Mouse (Mus musculus): Measurements from ENCODE around the gene Mob3b. TPM values are rescaled to one million over a fixed set of nuclear protein-coding genes. Genes with fewer than 3 reads are reported as not detected.

Gene Mob3b
- polyA plus RNA-seq, 1 experiment from 2014 or later: 11.3 TPM

- Histone ChIP-seq H3K4me2 (replicated peaks) (no peak overlapping the region), H3K4me1 (peaks cover 42% of the 10 kb centered on the region), H3K27me3 (no peaks in the 10 kb centered on the region), H3K4me3 (no peak overlapping the region), H3K9me3 (replicated peaks) (no peaks in the 10 kb centered on the region), H3K36me3 (no peaks in the 10 kb centered on the region), H3K27ac (no peak overlapping the region), H3K9ac (no peak overlapping the region)
- WGBS: 80% methylated on average over 11 of the region's 11 CpGs
- no peak for ATAC-seq (ENCODE audit: low FRiP score)
Measured at GRCm38 (mm10) chr4:35124027-35124426, 33.3 kb downstream of the Mob3b start.

DNA sequence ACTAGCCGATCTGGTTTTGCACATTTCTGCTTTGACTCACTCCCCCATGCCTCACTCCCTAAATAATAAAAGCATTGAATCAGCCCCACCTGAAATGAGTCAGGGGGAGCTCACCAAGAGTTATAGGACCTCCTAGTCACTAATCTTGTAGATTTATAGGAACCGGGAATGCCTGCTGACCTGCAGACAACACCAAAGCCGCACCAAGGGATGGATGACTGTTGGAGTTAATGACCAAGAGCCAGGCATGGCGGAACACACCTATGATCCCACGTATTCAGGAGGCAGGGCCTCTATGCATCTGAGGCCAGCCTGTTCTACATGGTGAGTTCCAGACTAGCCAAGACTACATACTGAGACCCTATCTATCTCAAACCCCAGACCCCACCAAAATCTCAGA, 34.2 kb downstream of the Mob3b start:
- Histone ChIP-seq H3K36me3 (no peaks in the 10 kb centered on the region), H3K4me3 (no peak overlapping the region), H3K9me3 (replicated peaks) (no peaks in the 10 kb centered on the region), H3K9ac (no peak overlapping the region), H3K4me2 (replicated peaks) (no peak overlapping the region), H3K27me3 (no peaks in the 10 kb centered on the region), H3K4me1 (peaks cover 42% of the 10 kb centered on the region), H3K27ac (no peak overlapping the region)
- 77% methylated on average over 5 of the region's 5 CpGs for WGBS
- ATAC-seq (ENCODE audit: low FRiP score): no peak

- WGBS: 35% methylated on average over 12 of the region's 12 CpGs
- ATAC-seq (ENCODE audit: low FRiP score): no peak
- H3K27me3 ChIP-seq: no peaks in the 10 kb centered on the region
- peaks cover 35% of the 10 kb centered on the region for H3K4me1 ChIP-seq
- no peak overlapping the region for H3K4me3 ChIP-seq
- H3K9me3 ChIP-seq (replicated peaks): no peaks in the 10 kb centered on the region
- H3K36me3 ChIP-seq: no peaks in the 10 kb centered on the region
- 0 out of 2 replicates have a peak overlapping the region, but pooled peaks have one; percentile 8 for H3K4me2 ChIP-seq (replicated peaks)
- H3K9ac ChIP-seq: no peak overlapping the region
- no peak overlapping the region for H3K27ac ChIP-seq
Measured at GRCm38 (mm10) chr4:35121060-35121459, 36.2 kb downstream of the Mob3b start.

DNA sequence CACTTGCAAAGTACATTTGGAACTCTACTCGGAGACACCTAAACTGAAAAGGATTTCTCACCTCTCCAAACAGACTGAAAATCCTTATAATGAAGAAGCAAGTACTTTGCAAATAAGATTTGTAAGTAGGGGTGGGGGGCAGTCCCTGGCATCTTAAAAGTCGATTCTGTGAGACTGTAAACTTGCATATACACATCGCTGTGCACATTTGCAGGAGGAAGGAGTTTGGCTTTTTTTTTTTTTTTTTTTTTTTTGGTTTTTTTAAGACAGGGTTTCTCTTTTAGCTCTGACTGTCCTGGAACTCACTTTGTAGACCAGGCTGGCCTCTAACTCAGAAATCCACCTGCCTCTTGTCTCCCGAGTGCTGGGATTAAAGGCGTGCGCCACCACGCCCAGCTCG, 36.7 kb downstream of the Mob3b start:
- Histone ChIP-seq H3K4me1 (peaks cover 31% of the 10 kb centered on the region), H3K9ac (no peak overlapping the region), H3K27ac (no peak overlapping the region), H3K4me3 (no peak overlapping the region), H3K4me2 (replicated peaks) (no peak overlapping the region), H3K9me3 (replicated peaks) (no peaks in the 10 kb centered on the region), H3K27me3 (no peaks in the 10 kb centered on the region), H3K36me3 (no peaks in the 10 kb centered on the region)
- no peak for ATAC-seq (ENCODE audit: low FRiP score)
- 87% methylated on average over 8 of the region's 8 CpGs for WGBS

GRCm38 (mm10) chr4:35120159-35120558, 37.1 kb downstream of the Mob3b start:
- H3K27ac ChIP-seq: no peak overlapping the region
- ATAC-seq (ENCODE audit: low FRiP score): no peak
- WGBS: 72% methylated on average over 3 of the region's 4 CpGs
- H3K4me1 ChIP-seq: peaks cover 27% of the 10 kb centered on the region
- no peaks in the 10 kb centered on the region for H3K27me3 ChIP-seq
- H3K4me2 ChIP-seq (replicated peaks): no peak overlapping the region
- no peaks in the 10 kb centered on the region for H3K9me3 ChIP-seq (replicated peaks)
- H3K4me3 ChIP-seq: no peak overlapping the region
- H3K9ac ChIP-seq: no peak overlapping the region
- H3K36me3 ChIP-seq: no peaks in the 10 kb centered on the region

- H3K9ac ChIP-seq: no peak overlapping the region
- H3K9me3 ChIP-seq (replicated peaks): no peaks in the 10 kb centered on the region
- ATAC-seq (ENCODE audit: low FRiP score): no peak
- peaks cover 17% of the 10 kb centered on the region for H3K4me1 ChIP-seq
- H3K27me3 ChIP-seq: no peaks in the 10 kb centered on the region
- H3K27ac ChIP-seq: no peak overlapping the region
- H3K4me2 ChIP-seq (replicated peaks): no peak overlapping the region
- H3K4me3 ChIP-seq: no peak overlapping the region
- no peaks in the 10 kb centered on the region for H3K36me3 ChIP-seq
- 85% methylated on average over 2 of the region's 2 CpGs for WGBS
Measured at GRCm38 (mm10) chr4:35118851-35119250, 38.4 kb downstream of the Mob3b start.

GRCm38 (mm10) chr4:35117144-35117543, 40.1 kb downstream of the Mob3b start:
- Histone ChIP-seq H3K36me3 (no peaks in the 10 kb centered on the region), H3K4me2 (replicated peaks) (no peak overlapping the region), H3K27me3 (no peaks in the 10 kb centered on the region), H3K4me3 (no peak overlapping the region), H3K9ac (no peak overlapping the region), H3K27ac (no peak overlapping the region), H3K4me1 (peaks cover 8% of the 10 kb centered on the region), H3K9me3 (replicated peaks) (no peaks in the 10 kb centered on the region)
- WGBS: 92% methylated on average over 3 of the region's 3 CpGs
- ATAC-seq (ENCODE audit: low FRiP score): no peak

DNA sequence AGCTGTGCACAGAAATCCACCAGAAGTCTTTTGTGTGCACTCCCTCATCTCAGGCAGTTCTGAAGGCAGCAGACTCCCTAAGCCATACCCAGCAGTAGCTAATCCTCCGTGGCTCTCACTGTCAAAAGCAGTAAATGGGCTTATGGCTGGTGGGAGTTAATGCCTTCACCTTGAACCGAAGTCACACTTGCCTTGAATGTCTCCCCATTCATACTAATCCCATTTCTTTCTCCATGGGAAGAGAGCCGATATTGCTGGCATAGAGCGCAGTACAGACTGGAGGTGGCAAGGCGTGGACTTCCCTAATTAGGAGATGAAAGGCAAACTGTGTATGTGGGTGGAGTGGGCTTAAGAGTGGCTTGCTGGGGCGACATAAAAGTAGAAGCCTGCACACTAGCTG, 41.4 kb downstream of the Mob3b start:
- Histone ChIP-seq H3K36me3 (no peaks in the 10 kb centered on the region), H3K4me2 (replicated peaks) (no peak overlapping the region), H3K4me3 (no peak overlapping the region), H3K27ac (no peak overlapping the region), H3K9ac (no peak overlapping the region), H3K4me1 (peaks cover under 1% of the 10 kb centered on the region), H3K9me3 (replicated peaks) (no peaks in the 10 kb centered on the region), H3K27me3 (no peaks in the 10 kb centered on the region)
- 78% methylated on average over 6 of the region's 6 CpGs for WGBS
- ATAC-seq (ENCODE audit: low FRiP score): no peak

- Histone ChIP-seq H3K4me2 (replicated peaks) (no peak overlapping the region), H3K9me3 (replicated peaks) (no peaks in the 10 kb centered on the region), H3K36me3 (no peaks in the 10 kb centered on the region), H3K27me3 (no peaks in the 10 kb centered on the region), H3K4me1 (no peaks in the 10 kb centered on the region), H3K9ac (no peak overlapping the region), H3K4me3 (no peak overlapping the region), H3K27ac (no peak overlapping the region)
- 71% methylated on average over 2 of the region's 2 CpGs for WGBS
- no peak for ATAC-seq (ENCODE audit: low FRiP score)
Measured at GRCm38 (mm10) chr4:35114950-35115349, 42.3 kb downstream of the Mob3b start.

GRCm38 (mm10) chr4:35113516-35114248, 43.6 kb downstream of the Mob3b start:
- Histone ChIP-seq H3K36me3 (no peaks in the 10 kb centered on the region), H3K27me3 (no peaks in the 10 kb centered on the region), H3K4me2 (replicated peaks) (no peak overlapping the region), H3K4me3 (no peak overlapping the region), H3K27ac (no peak overlapping the region), H3K9ac (no peak overlapping the region), H3K4me1 (no peaks in the 10 kb centered on the region), H3K9me3 (replicated peaks) (no peaks in the 10 kb centered on the region)
- WGBS: 83% methylated on average over 13 of the region's 13 CpGs
- ATAC-seq (ENCODE audit: low FRiP score): no peak

- H3K27ac ChIP-seq: no peak overlapping the region
- no peaks in the 10 kb centered on the region for H3K4me1 ChIP-seq
- no peaks in the 10 kb centered on the region for H3K36me3 ChIP-seq
- H3K4me2 ChIP-seq (replicated peaks): no peak overlapping the region
- H3K9ac ChIP-seq: no peak overlapping the region
- H3K9me3 ChIP-seq (replicated peaks): no peaks in the 10 kb centered on the region
- H3K4me3 ChIP-seq: no peak overlapping the region
- H3K27me3 ChIP-seq: no peaks in the 10 kb centered on the region
- WGBS: 96% methylated on average over 4 of the region's 4 CpGs
- ATAC-seq (ENCODE audit: low FRiP score): 0 out of 2 replicates have a peak, but pooled peaks have one; percentile 16
Measured at GRCm38 (mm10) chr4:35112452-35112851, 44.8 kb downstream of the Mob3b start.

DNA sequence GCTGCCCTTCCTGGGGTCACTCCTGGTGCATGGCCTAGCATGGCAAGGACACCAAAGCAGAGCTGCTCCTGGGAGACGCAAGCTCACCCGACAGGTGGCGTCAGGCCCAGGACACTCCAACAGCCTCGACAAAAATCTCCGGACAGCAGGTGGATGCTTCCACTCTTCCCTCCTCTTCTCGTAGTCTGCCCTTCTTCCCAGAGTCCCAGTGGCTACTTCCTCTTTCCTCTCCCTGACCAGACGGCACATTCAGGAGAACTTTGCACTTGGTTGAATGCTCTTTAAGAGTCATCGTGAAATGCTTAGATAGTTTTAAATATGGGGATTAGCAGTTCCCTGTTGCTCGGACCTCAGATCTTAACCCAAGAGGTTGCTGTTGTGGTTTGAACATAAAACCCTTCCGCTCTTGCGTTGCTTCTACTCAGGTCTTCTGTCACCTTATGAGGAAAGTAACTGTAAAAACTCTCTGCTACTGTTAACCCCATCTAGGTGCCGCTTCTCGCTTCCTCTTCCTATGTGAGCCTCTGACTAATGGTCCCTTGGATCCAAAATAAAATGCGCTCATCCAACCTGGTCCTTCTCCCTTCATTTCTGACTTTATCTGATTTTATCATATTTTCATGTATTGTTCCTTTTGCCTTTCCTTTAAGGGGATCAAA, 52.0 kb downstream of the Mob3b start:
- no peak overlapping the region for H3K27ac ChIP-seq
- H3K4me3 ChIP-seq: no peak overlapping the region
- H3K36me3 ChIP-seq: no peaks in the 10 kb centered on the region
- no peak overlapping the region for H3K4me2 ChIP-seq (replicated peaks)
- peaks cover 6% of the 10 kb centered on the region for H3K4me1 ChIP-seq
- 80% methylated on average over 14 of the region's 14 CpGs for WGBS
- H3K9me3 ChIP-seq (replicated peaks): no peaks in the 10 kb centered on the region
- no peak for ATAC-seq (ENCODE audit: low FRiP score)
- no peak overlapping the region for H3K9ac ChIP-seq
- no peaks in the 10 kb centered on the region for H3K27me3 ChIP-seq

GRCm38 (mm10) chr4:35101201-35101600, 56.1 kb downstream of the Mob3b start:
- Histone ChIP-seq H3K4me1 (peaks cover 16% of the 10 kb centered on the region), H3K4me3 (no peak overlapping the region), H3K4me2 (replicated peaks) (no peak overlapping the region), H3K27ac (no peak overlapping the region), H3K9me3 (replicated peaks) (no peaks in the 10 kb centered on the region), H3K9ac (no peak overlapping the region), H3K27me3 (no peaks in the 10 kb centered on the region), H3K36me3 (no peaks in the 10 kb centered on the region)
- no peak for ATAC-seq (ENCODE audit: low FRiP score)
- WGBS: 43% methylated on average over 7 of the region's 7 CpGs

Measured in hindbrain, embryonic 12.5 days (tissue).